Mouse (Mus musculus) midbrain, postnatal 0 days (tissue): ENCODE measurements at regions not wholly inside any gene's neighbourhood (a gene's known extent, or its start where the extent isn't known, plus 50 kb on each side); places are given as distances from the start of the nearest gene placed in this dataset.

ENCODE experiments used
- ATAC-seq: fragments of 200-750 bp; cut with Nextera tagmentation; 2 replicates; pipeline ENCODE4 v1.8.0; 2017; ENCODE audit warnings: moderate number of reproducible peaks, mild to moderate bottlenecking, moderate TSS enrichment, moderate library complexity; ENCODE audit not compliant: low FRiP score
- DNase-seq: peaks from one replicate; pipeline ENCODE4 v3.0.0-alpha.2; 2015; ENCODE audit warnings: low spot score
- H3K27ac ChIP-seq: fragments of 300-500 bp; sonication (generic); 2 replicates; pipeline ENCODE4 v1.5.1; 2014; ENCODE audit warnings: low read depth, mild to moderate bottlenecking, low read length, mixed read lengths
- H3K27me3 ChIP-seq: fragments of 300-500 bp; sonication (generic); 2 replicates; pipeline ENCODE4 v1.6.1; 2014; ENCODE audit warnings: low read length, control low read depth, mixed read lengths; ENCODE audit not compliant: insufficient read depth
- H3K36me3 ChIP-seq: fragments of 300-500 bp; sonication (generic); 2 replicates; pipeline ENCODE4 v1.6.1; 2014; ENCODE audit warnings: low read length, control low read depth, mixed read lengths; ENCODE audit not compliant: insufficient read depth
- H3K4me1 ChIP-seq: fragments of 300-500 bp; sonication (generic); 2 replicates; pipeline ENCODE4 v1.6.1; 2014; ENCODE audit warnings: mild to moderate bottlenecking, control low read depth, antibody characterized with exemption, low read length, mixed read lengths; ENCODE audit not compliant: insufficient read depth
- H3K4me2 ChIP-seq: fragments of 300-500 bp; sonication (generic); 2 replicates; pipeline ENCODE4 v1.6.1; 2014; ENCODE audit warnings: low read depth, mild to moderate bottlenecking, low read length, mixed read lengths; ENCODE audit not compliant: poor library complexity, severe bottlenecking
- H3K4me3 ChIP-seq: fragments of 300-500 bp; sonication (generic); 2 replicates; pipeline ENCODE4 v1.5.1; 2014; ENCODE audit warnings: low read depth, mild to moderate bottlenecking, low read length, moderate library complexity
- H3K9ac ChIP-seq: fragments of 300-500 bp; sonication (generic); replicated peaks from 2 replicates; pipeline ENCODE4 v1.6.1; 2014; ENCODE audit warnings: mild to moderate bottlenecking, low read length, moderate library complexity, mixed read lengths; ENCODE audit not compliant: poor library complexity, severe bottlenecking
- H3K9me3 ChIP-seq: fragments of 300-500 bp; sonication (generic); 2 replicates; pipeline ENCODE4 v1.6.1; 2016; ENCODE audit warnings: low read length, control low read depth
- CTCF ChIP-seq: IDR thresholded peaks from 2 replicates; pipeline ENCODE4 v1.5.1; 2016; ENCODE audit warnings: antibody characterized with exemption, mild to moderate bottlenecking
- WGBS: fragments of 180-500 bp; shearing (Covaris S2); extraction: QIAGEN DNeasy Blood & Tissue Kit; methylation state at CpG from one replicate; pipeline ENCODE4 v1.1.7; 2014; 5-methylcytosine and 5-hydroxymethylcytosine counted together

- no peak overlapping the region for H3K4me3 ChIP-seq
- TF ChIP-seq CTCF, result no peak
- no peak for ATAC-seq
- DNase-seq, result no peak
- H3K4me2 ChIP-seq, result no peak overlapping the region
- WGBS, result 76% methylated on average over 1 of the region's 1 CpGs
- H3K27me3 ChIP-seq, result no peaks in the 10 kb centered on the region
- H3K27ac ChIP-seq, result no peak overlapping the region
- H3K4me1 ChIP-seq, result no peaks in the 10 kb centered on the region
- H3K9ac ChIP-seq, result no peak overlapping the region
- no peaks in the 10 kb centered on the region for H3K9me3 ChIP-seq
- H3K36me3 ChIP-seq, result no peaks in the 10 kb centered on the region
Measured at GRCm38 (mm10) chr10:106015965-106016364, 174.8 kb upstream of the Mettl25 start.

GRCm38 (mm10) chr10:106015436-106015835, 174.3 kb upstream of the Mettl25 start:
- no peak for ATAC-seq
- DNase-seq, result no peak
- H3K9ac ChIP-seq, result no peak overlapping the region
- no peak for TF ChIP-seq CTCF
- no peak overlapping the region for H3K4me3 ChIP-seq
- H3K27ac ChIP-seq, result no peak overlapping the region
- no peaks in the 10 kb centered on the region for H3K4me1 ChIP-seq
- 83% methylated on average over 1 of the region's 1 CpGs for WGBS
- H3K36me3 ChIP-seq, result no peaks in the 10 kb centered on the region
- no peaks in the 10 kb centered on the region for H3K27me3 ChIP-seq
- no peaks in the 10 kb centered on the region for H3K9me3 ChIP-seq
- no peak overlapping the region for H3K4me2 ChIP-seq

GRCm38 (mm10) chr10:106010131-106010530, 169.0 kb upstream of the Mettl25 start:
- no peak for TF ChIP-seq CTCF
- no peak overlapping the region for H3K27ac ChIP-seq
- 32% methylated on average over 2 of the region's 2 CpGs for WGBS
- H3K4me3 ChIP-seq, result no peak overlapping the region
- no peak for ATAC-seq
- H3K9ac ChIP-seq, result no peak overlapping the region
- peak; percentile 8 for DNase-seq
- H3K9me3 ChIP-seq, result no peaks in the 10 kb centered on the region
- H3K27me3 ChIP-seq, result no peaks in the 10 kb centered on the region
- H3K4me2 ChIP-seq, result no peak overlapping the region
- H3K36me3 ChIP-seq, result no peaks in the 10 kb centered on the region
- H3K4me1 ChIP-seq, result no peaks in the 10 kb centered on the region

- no peaks in the 10 kb centered on the region for H3K36me3 ChIP-seq
- WGBS, result 88% methylated on average over 4 of the region's 4 CpGs
- DNase-seq (no peak), ATAC-seq (no peak)
- H3K4me2 ChIP-seq, result no peak overlapping the region
- no peaks in the 10 kb centered on the region for H3K4me1 ChIP-seq
- H3K9me3 ChIP-seq, result no peaks in the 10 kb centered on the region
- TF ChIP-seq CTCF, result no peak
- H3K27me3 ChIP-seq, result no peaks in the 10 kb centered on the region
- H3K27ac ChIP-seq, result no peak overlapping the region
- H3K9ac ChIP-seq, result no peak overlapping the region
- no peak overlapping the region for H3K4me3 ChIP-seq
Measured at GRCm38 (mm10) chr10:106007331-106007730, 166.2 kb upstream of the Mettl25 start.

- no peak overlapping the region for H3K4me3 ChIP-seq
- 89% methylated on average over 10 of the region's 10 CpGs for WGBS
- no peak overlapping the region for H3K9ac ChIP-seq
- no peaks in the 10 kb centered on the region for H3K36me3 ChIP-seq
- ATAC-seq, result no peak
- no peak overlapping the region for H3K27ac ChIP-seq
- peak; percentile 14 for DNase-seq
- no peaks in the 10 kb centered on the region for H3K9me3 ChIP-seq
- H3K4me2 ChIP-seq, result no peak overlapping the region
- no peak for TF ChIP-seq CTCF
- H3K4me1 ChIP-seq, result no peaks in the 10 kb centered on the region
- H3K27me3 ChIP-seq, result no peaks in the 10 kb centered on the region
Measured at GRCm38 (mm10) chr10:106006861-106007260, 165.7 kb upstream of the Mettl25 start.

GRCm38 (mm10) chr10:106006061-106006460, 164.9 kb upstream of the Mettl25 start:
- no peak overlapping the region for H3K27ac ChIP-seq
- no peak overlapping the region for H3K4me3 ChIP-seq
- DNase-seq (no peak), ATAC-seq (no peak)
- TF ChIP-seq CTCF, result no peak
- H3K27me3 ChIP-seq, result no peaks in the 10 kb centered on the region
- H3K9ac ChIP-seq, result no peak overlapping the region
- H3K36me3 ChIP-seq, result no peaks in the 10 kb centered on the region
- H3K4me2 ChIP-seq, result no peak overlapping the region
- H3K9me3 ChIP-seq, result no peaks in the 10 kb centered on the region
- no peaks in the 10 kb centered on the region for H3K4me1 ChIP-seq
